Mouse (Mus musculus): ENCODE measurements at regions not wholly inside any gene's neighbourhood (a gene's known extent, or its start where the extent isn't known, plus 50 kb on each side); places are given as distances from the start of the nearest gene placed in this dataset.

- peak; percentile 39 for DNase-seq (ENCODE audit: low spot score)
Measured at GRCm38 (mm10) chr14:99366281-99366987, 67.9 kb downstream of the Klf5 start.

DNA sequence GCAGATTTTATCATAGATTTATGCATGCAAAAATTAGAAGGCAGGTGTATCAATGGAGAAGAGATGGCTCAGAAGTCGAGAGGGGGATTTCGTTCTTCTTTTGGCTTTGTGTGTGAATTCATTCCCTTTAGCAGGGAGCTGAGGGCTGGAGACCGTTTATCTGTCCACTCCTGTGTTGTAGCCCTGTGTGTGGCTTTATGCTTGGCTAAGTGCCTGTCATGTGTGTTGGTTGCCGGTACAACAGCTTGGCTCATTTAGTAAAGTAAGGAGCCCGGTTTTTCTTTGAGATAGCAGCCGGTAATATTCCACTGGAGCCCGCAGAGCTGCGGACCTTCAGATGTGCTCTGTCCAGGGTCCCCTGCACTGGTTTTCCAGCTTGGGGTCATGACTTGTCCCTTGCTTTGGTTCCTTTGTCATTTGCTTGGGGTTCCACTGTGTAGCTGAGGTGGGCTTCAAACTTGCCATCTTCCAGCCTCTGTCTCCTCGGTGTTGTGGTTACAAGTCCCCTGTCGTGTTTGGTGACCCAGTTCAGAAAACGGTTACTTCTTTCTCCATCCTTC, 68.6 kb downstream of the Klf5 start:
- DNase-seq (ENCODE audit: low spot score), result peak; percentile 15

- no peak for DNase-seq (ENCODE audit: low spot score)
Measured at GRCm38 (mm10) chr14:99369366-99369765, 70.9 kb downstream of the Klf5 start.

- no peak for DNase-seq (ENCODE audit: low spot score)
Measured at GRCm38 (mm10) chr14:99373682-99374081, 75.2 kb downstream of the Klf5 start.

DNA sequence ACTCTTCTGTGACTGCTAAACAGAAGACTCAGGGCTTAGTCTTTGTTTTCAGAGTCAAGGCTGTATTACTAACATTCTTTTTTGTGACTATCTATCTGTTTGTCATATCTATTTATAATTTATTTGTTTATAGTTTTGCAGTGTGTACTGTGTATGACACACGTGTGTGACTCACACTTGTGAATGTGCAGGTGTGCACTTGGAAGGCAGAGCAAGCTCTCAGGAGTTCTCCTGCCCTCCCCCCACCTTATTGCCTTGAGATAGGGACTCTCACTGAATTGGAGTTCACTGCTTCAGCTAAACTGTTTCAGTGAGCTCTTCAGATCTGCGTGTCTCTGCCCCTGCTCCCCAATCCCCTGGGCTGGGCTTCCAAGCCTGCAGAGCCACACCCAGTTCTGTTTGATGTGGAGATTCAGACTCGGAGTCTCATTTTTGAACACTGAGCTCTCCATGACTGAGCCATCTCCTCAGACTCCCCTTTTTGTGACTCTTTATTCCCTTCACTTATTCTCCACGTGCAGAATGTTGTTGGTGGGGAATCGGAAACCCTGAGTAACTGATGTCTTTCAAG, 76.6 kb downstream of the Klf5 start:
- no peak for DNase-seq (ENCODE audit: low spot score)

DNA sequence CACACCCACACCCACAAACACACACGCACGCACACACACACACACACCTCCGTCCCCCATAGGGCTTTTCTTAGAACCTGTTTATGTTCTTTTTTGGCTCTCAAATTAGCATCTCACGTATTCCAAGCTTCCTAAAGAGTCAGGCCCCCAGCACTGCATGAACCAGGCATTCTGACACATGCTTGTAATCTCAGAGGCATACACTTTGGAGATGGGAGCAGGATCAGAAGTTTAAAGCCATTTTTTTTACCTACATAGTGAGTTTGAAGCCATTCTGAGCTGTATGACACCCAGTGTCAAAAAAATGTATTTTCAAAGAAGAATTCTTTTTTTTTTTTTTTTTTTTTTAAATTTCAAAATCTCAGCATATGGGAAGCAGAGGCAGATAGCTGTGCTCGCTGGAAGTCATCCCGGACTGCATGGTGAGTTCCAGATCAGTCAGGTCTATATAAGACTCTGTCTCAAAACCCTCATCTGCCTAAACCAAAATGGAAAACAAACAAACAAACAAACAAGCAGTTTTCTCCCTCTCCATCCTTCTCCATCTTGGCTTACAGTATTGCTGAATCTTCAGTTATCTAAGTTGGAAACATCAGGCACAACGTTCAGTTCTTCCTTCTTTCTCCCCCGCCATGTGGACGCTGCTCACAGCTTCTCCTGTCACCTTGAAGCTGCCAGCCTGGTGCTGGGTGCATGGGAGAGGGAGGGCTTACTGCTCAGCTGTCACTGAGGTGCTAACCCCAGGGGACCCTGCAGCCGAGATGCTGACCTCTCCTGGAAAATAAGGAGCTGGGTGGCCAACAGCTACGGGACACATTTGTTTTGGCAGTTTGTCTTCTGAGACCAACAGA, 78.4 kb downstream of the Klf5 start:
- no peak for DNase-seq (ENCODE audit: low spot score)

DNA sequence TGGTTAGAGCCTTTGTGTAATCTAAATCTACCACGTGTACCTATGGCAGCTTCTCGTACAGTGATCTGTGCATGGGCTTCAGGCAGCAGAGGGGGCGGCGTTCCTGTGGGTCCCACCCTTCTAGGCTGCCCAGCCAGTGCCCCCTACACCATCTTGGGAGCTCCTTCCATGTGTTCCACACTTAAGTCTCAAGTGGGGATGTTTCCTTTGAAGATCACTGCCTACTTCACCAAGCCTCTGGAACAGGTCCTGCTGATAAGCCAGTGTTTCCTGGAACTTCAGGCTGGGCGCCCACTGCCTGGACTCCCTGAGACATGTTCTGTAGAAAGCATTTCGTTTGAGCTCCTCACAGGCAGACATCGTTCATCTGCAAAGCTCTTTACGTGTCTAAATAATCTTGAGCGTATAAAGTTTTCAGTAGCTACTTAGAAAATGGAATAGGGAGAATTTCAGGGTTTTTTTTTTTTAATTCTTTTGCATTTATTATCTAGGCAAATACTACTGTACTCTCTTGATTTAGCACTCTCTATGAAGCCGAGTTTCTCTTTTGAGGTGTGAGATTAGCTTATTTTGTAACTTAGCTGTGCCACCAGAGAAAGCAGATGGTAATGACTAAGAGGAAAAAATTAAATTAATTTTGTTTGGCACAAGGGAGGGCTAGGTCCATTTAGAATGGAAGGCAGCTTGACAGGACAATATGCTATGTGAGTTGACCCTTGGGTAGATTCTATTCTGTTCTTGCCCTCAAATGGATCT, 82.9 kb downstream of the Klf5 start:
- DNase-seq (ENCODE audit: low spot score), result no peak

DNA sequence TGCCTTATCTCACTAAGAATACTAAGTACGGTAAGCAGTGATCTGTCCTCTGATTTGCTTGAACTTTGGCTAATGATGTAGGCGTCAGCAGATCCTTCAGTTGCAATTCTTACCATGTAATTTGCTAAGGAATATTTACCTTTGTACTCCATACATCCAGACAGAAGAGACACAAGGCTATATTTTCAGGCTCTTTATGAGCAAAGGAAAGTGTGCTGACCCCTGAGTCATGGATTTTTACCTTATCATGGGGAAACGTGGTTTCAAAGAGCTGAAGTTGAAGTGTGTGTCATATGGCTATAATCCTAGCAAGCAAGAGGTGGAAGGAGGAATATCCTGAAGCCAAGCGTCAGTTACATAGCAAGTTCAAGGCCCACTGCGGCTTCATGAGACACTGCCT, 83.6 kb downstream of the Klf5 start:
- DNase-seq (ENCODE audit: low spot score), result no peak

DNA sequence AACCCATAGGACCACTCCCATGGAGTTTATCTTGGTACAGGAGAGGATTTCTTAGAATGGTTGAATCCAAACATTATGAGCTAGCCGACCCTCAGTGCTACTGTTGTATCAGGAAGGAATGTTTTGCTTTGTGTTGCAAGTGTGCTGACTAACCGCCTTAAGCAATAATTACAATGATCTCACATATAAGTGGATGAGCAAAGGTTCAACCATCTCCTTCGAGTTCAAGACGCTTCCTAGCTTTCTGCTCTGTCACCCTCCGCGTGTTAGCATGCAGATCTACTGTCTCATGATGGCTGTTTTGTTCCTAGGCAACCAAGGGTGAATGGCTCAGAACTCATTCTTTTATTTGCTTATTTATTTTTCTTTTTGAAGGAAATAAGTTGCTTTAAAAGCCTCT, 84.7 kb downstream of the Klf5 start:
- no peak for DNase-seq (ENCODE audit: low spot score)

- no peak for DNase-seq (ENCODE audit: low spot score)
Measured at GRCm38 (mm10) chr14:99387581-99387980, 89.1 kb downstream of the Klf5 start.

- no peak for DNase-seq (ENCODE audit: low spot score)
Measured at GRCm38 (mm10) chr14:99389306-99389705, 90.8 kb downstream of the Klf5 start.

GRCm38 (mm10) chr14:99391700-99392099, 93.2 kb downstream of the Klf5 start:
- DNase-seq (ENCODE audit: low spot score), result no peak

GRCm38 (mm10) chr14:99392813-99393212, 94.3 kb downstream of the Klf5 start:
- DNase-seq (ENCODE audit: low spot score), result no peak

- no peak for DNase-seq (ENCODE audit: low spot score)
Measured at GRCm38 (mm10) chr14:99393611-99394010, 95.1 kb downstream of the Klf5 start.

- DNase-seq (ENCODE audit: low spot score), result no peak
Measured at GRCm38 (mm10) chr14:99403155-99403726, 104.8 kb downstream of the Klf5 start.

DNA sequence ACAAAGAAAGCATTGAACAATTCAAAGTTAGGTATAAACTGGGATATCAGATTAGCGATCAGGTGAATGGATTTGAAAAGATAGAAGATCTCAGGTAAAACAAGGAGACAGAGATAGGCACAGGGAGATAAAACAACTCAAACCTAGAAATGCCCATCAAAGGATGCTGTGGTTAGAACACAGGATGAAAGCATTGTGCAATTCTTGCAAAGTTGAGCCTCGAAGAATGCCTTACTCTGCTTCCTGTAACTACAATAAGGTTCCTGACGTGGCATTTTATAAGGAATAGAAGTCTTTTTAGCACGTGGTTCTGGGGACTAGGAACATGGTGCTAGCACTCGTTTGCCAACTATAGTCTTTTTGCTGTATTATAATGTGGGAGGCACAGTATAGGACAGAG, 106.7 kb downstream of the Klf5 start:
- no peak for DNase-seq (ENCODE audit: low spot score)

- no peak for DNase-seq (ENCODE audit: low spot score)
Measured at GRCm38 (mm10) chr14:99411835-99412234, 113.3 kb downstream of the Klf5 start.

- DNase-seq (ENCODE audit: low spot score), result no peak
Measured at GRCm38 (mm10) chr14:99416169-99416568, 117.7 kb downstream of the Klf5 start.

DNA sequence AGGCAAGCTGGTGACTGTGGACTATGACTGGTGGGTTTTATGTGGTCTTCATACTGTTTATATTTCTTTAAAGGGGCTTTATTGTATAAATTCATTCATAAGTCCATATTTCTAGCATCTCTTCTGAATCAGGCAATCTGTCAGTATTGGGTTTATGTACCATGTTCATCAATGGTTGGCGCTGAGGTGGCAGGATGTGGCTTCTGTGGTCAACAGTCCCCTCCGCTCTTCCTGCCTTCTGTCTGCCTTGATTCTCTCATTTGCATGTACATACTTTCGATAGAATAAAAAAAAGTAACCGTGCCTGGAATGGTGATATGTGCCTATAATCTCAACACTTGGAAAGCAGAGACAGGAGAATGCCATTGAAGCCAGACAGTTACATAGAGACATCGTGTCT, 120.5 kb downstream of the Klf5 start:
- no peak for DNase-seq (ENCODE audit: low spot score)

DNA sequence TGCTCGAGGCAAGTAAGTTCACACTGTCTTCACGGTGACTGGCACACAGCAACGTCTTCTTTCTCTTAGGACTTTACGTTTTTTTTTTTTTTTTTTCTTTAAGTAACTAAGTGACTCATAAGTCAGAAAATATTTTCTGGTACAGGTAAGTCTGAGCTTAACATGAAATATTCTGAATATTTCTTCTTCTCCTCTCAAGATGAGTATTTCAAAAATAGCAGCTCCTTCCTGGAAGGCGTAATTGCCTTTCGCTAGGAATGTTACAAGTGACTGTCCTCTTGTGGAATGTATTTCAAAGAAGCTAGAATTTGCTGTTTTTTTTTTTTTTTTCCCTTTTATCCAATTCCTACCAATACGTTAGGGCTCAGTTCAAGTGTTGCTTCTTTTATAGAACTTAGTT, 124.8 kb downstream of the Klf5 start:
- no peak for DNase-seq (ENCODE audit: low spot score)

- no peak for DNase-seq (ENCODE audit: low spot score)
Measured at GRCm38 (mm10) chr14:99427049-99427448, 128.6 kb downstream of the Klf5 start.

DNA sequence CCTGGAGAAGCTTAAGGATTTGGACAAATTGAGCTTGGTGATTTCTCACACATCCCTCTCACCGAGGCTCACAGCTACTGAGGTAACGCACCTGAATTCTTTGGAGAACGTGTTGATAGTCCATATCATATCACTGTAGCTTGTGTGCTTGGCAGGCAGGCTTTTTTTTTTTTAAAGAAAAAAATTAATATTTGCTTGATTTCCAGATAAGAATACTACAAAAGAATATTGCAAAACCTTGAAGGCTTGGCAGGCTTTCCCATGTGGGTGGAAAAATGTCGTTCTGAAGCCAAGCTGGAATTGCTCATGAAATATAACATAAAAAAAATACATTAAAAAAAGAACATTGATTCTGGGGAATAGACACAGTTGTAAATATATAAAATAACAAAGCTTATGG, 131.8 kb downstream of the Klf5 start:
- no peak for DNase-seq (ENCODE audit: low spot score)
